Mouse (Mus musculus): ENCODE results near the gene Akr1b3.

The Akr1b3 gene

GRCm38 (mm10) chr6:34322121-34322520, 4.8 kb upstream of the Akr1b3 start:
- no peak for DNase-seq

- no peak for DNase-seq
These were observed 1.4 kb upstream of the Akr1b3 start for GRCm38 (mm10) chr6:34318636-34319035.

GRCm38 (mm10) chr6:34318172-34318571, 894 bp upstream of the Akr1b3 start:
- peak; percentile 58 to 68 for DNase-seq

DNA sequence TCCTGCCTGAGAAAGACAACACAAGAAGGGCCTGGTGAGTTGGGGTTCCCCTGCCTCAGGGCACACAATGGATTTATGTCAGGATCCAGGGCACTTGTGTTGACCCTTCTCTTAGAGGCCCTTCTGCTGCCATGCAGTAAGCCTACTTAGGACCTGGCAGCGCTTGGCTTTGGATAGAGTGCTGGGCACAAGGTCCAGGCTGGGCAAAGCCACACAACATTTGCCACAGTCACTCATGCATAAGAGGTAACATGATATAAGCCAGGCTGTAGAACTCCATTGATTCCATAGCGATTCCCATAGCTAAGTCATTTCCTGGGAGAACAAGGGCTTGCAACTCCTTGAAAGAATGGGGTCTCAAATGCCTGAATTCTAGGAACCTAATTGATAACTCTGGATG, 3.4 kb downstream of the Akr1b3 start:
- no peak for DNase-seq

DNA sequence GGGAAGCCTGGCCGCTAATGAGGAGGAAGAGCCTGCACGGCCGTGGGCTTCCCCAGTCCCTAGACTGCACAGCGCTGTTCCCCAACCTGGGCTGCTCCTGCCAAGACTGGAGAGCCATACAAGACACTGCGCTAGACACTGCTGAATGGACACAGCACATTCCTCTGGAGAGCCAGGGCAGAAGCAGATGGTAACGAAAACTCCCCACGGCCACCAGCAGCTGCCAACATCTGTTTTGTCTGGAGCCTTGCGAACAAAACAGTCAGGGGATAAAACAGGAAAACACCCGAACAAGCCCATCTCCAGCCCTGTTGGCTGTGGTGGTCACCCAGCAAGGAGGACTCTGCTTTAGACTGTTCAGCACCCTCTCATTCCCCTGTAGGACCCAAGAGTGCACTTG, 3.9 kb downstream of the Akr1b3 start:
- peak; percentile 20 to 40 for DNase-seq

GRCm38 (mm10) chr6:34310023-34310595, 7.2 kb downstream of the Akr1b3 start:
- no peak for DNase-seq

DNA sequence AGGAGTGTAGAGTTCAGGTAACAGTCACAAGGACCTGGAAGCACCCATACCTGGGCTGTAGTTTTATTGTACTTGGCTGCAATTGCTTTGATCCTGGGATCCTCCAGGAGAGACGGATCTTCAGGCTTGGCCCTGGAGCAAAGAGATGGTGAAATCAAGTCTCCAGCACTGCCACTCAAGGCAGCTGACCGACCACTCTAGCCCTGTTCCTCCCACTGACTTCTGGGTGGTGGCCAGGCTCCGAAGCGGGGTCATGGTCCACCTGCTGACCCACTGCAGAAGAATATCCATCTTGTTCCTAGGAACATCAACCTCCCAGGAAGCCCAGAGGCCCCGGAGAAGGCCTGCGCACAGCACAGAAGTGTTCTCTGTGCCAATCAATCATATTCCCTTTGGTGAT, 7.8 kb downstream of the Akr1b3 start:
- no peak for DNase-seq

- no peak for DNase-seq
These were observed 10.5 kb downstream of the Akr1b3 start for GRCm38 (mm10) chr6:34306797-34307196.

DNA sequence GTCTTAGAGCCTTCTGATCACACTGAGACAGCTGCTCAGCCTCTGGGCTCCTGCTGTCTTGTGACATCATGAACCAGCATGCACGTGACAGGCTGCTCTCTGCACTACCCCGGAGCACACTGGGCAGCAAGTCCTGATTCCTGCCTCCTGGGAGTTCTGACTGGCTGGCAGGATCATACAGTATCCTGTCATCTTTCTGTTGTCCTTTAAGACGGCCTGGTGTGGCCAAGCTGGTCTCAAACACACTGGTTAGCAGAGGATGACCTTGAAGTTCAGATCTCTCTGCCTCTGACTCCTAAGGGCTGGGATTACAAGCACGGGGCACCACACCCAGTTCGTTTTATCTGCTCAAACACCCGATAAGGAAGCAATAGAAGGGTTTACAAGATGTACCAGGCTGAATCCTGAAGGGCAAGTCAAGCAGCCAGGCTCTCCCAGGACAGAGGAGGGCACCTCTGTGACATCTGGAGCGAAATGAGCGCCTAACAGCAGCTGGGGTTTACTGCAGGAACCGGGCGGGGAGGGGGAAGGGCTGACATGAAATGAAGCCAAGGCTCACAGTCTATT, 12.5 kb downstream of the Akr1b3 start:
- no peak for DNase-seq

DNA sequence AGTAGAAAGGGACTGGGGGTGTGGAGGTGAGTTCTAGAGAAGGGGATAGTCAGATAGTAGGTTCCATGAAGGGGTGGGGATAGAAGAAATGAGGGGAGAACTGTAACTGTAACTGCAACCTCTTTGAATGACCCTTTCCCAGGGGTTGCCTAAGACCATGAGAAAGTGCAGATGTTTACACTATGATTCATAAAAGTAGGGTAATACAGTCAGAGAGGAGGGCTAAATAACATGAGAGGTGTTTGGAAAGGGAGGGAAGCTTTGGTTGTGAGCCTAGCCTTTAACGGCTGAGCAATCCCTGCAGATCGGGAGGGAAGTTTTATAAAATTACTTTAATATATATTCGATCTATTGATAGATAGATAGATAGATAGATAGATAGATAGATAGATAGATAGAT, 20.2 kb downstream of the Akr1b3 start:
- DNase-seq, result no peak

DNA sequence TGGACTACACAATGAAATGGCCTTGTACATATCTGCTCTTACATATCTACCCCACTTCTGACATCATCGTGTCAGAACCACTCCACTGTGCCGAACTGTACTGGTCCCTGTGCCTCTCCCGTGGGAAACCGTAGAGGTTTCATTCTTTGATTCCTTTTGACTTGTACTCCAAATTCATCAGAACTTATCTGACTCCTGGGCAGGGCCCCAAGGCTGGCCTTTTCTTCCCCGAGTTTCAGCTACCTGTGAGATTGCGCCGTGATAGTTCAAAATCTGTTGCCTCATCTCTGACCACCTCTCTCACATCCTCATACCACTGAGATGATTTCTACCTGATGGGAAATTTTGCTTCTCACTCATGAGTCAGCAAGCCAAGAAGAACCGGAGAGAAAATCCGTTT, 21.8 kb downstream of the Akr1b3 start:
- DNase-seq, result no peak

DNA sequence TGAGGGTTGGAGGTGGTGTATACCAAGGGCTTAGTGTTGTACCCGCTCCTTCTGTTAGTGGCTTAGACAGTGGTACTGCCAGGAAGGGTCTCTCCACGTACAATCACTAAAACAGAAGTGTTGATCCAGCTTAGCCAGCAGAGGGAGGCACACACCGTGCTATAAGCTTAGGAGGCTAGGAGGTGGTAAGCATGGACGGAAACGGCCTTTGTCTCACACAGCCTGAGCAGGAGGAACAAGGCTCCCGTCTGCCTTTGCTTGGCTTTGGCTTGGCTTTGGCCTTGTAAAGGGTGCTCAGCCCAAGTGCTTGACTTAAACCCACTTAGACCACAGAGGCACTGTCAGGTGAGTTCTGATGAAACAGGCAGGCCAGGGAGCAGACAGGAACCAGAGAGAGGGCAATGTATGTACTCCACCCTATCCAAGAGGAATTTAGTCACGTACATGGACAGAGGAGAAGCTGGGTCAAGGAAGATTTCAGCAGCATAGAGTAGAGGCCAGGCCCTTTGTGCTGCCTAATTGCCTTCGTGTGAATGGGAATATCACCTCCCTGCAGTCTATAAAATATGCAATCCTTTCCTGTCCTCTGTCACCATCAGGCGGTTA, 24.3 kb downstream of the Akr1b3 start:
- DNase-seq, result peak; percentile 82 to 86

GRCm38 (mm10) chr6:34292196-34292881, 24.9 kb downstream of the Akr1b3 start:
- DNase-seq, result no peak

- DNase-seq, result no peak
These were observed 26.6 kb downstream of the Akr1b3 start for GRCm38 (mm10) chr6:34290681-34291080.

DNA sequence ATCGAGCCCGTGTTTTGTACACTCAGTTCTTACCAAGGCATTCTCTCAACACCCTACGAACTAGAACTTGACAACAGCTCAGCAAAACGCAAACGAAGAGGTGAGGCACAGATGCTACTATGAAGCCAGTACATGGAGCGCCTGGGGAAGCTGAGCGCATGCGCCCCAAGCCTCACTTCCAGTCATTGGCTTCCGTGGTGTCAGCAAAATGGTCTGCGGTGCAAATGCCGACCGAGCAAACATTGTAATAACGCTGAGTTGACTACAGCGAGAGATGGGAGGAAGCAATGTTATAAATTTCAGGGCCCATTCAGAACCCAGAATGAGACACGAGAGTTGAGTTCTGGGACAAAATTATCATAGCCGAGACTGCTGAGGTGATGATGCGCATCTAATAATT, 27.2 kb downstream of the Akr1b3 start:
- no peak for DNase-seq

- DNase-seq, result no peak
These were observed 29.2 kb downstream of the Akr1b3 start for GRCm38 (mm10) chr6:34288098-34288497.

- DNase-seq, result no peak
These were observed 30.4 kb downstream of the Akr1b3 start for GRCm38 (mm10) chr6:34286841-34287240.

- DNase-seq, result no peak
These were observed 38.9 kb downstream of the Akr1b3 start for GRCm38 (mm10) chr6:34278385-34278784.

DNA sequence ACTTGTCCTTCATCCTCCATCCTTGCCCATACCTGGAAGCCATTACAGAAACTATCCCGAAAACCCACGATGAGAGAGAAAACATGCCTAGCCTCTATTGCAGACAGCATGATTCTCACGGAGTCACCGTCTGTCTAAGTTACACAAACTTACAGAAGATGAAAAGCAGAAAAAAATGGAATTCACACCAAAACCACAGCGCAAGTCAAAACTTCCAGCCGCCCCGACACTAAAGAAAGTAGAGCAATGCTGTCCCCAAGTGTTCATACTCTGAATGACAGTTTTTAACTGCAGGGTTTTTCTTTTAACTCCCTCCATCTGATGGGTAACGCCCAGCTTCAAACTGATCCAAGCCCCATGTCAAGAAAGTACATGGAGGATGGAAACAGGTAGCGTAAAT, 39.6 kb downstream of the Akr1b3 start:
- peak; percentile 21 to 51 for DNase-seq

DNA sequence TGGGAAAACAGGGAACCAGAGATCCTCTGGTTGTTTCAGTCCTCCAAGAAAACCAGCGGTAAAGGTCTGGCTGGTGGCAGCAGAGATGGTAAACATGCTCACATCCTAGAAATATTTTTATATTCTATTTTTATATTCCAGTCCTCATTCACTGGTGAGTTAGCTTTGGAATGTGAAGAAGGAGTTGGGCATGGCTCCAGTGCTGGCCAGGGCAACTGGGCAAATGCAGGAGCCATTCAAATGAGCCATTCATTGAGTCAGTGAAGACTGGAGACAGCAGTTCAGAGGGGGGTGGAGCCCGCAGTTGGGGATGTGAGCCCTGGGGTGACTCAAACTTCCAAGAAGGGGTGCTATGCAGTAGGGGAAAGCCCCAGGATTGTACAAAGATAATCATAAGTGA, 42.9 kb downstream of the Akr1b3 start:
- no peak for DNase-seq

DNA sequence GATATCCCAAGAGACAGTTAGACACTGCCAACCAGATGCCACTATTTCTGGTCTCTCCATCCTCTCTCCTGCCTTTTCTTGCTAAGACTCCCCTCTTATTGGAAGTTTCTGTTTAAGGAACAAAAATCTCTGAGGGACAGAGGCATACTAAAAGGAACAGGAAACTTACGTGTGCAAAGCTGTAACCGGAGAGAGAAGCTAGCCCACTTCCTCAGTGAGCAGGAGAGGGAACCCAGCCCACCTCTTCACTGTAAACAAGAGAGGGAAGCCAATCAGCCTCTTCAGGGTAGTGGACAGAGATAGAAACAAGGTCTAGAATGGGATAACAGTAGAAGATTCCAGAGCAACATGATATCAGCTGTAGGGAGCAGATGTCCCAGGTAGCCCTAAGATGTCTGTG, 44.2 kb downstream of the Akr1b3 start:
- DNase-seq, result no peak

- no peak for DNase-seq
These were observed 44.8 kb downstream of the Akr1b3 start for GRCm38 (mm10) chr6:34272462-34272861.

DNA sequence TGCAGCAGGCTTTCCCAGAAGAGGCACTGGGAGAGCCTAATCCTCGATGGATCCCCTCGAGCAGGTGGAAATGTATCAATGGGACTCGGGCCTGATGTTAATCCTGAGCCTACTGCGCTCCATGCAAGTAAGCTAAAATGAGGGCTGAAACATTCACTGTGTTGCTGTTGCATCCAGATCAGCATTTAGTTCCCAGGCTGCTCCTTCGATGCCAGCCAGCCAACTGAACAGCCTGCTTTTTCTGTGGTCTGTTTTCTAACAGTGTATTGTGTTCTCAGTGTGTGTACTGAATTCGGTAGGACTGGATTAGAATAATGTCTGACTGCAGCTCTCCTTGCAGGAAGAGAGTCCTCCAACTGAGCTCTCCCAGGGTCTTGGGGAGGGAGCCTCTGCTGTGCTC, 46.6 kb downstream of the Akr1b3 start:
- DNase-seq, result no peak

GRCm38 (mm10) chr6:34258546-34258945, 58.7 kb downstream of the Akr1b3 start:
- no peak for DNase-seq

Data from kidney, postnatal 4 days (tissue).